Mouse (Mus musculus) urinary bladder, postnatal 0 days (tissue): ENCODE measurements around the gene Anxa4. TPM values are rescaled to one million over a fixed set of nuclear protein-coding genes. Genes with fewer than 3 reads are reported as not detected.

Source experiments
- polyA plus RNA-seq: library from polyadenylated mRNA; unstranded; fragments of >200 nt; fragmentation: Nextera tagmentation; extraction: Ambion mirVana; gene quantifications from 2 replicates; pipeline ENCODE4 v1.2.1, GENCODE M21; 2015

Gene Anxa4
- polyA plus RNA-seq = 62.0 and 66.1 TPM in 2 replicates

DNA sequence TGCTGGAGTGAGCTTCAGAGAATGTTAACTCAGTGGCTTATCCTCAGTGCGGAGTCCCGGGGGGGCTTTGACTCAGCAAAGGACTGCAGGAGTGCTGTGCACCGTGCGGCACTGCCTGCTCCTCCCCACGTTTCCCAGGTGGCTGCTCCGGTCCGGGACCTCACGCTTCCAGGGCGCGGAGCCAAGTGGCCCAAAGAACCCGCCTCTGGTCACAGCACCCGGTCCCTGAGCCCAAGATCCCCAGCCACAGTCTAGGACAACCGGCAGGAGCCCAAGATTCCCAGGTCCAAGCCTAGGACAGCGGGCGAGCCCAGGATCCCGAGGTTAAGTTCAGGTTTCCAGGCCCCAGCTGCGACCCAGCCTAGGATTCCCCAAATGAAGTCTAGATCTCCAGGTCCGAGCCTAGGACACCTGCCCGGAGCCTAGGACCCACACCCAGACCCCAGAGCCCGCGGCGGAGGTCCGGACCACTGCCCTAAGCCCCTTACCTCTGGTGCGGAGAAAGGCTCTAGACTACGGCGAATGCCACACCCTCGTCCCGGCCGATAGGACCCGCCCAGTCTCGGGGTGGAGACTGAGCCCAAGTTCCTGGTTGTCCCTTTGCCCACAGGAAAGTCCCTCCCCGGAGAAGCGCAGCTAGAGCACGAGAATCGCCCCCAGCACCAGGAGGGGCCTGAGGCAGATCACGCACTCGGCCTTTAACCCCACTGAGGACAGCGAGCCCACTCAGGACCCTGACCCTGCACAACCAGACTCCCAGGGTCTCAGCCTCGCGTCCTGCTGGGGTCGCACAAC is at the start of gene Anxa4:
Anxa4 (minus strand) TSS at position 564 of the 795 bp plus-strand sequence.

DNA sequence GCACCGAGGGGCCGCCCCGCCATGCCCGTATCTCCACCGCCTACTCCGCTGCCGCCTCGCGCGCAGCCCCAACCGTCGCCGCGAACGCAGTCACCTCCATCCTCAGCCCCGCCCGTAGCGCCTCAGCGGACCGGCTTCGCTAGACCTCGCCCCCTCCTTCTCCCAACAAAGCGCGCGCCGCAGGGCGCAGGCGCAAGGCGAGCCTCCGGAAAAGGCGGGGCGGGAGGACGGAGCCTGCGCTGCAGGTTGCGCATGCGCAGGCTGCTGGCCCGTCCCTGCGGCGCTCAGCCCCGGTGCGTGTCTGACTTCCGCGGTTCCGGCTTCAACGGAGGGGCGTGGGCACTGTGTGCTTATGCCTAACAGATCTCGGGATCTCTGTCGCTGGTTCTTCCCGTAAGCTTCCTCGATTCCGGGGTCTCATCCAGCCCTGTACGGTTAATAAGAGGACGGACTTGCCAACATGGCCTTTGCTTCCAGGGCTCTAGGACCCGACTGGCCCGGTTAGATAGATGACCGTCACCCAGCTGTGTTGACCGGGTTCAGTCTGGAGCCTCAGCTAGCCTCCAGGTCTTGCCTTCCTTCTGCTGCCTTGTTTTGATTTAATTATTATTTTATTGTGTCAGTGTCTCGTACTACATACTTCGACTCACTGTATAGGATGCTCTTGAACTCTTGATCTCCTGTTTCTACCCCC is 60.1 kb downstream of the Anxa4 start, which contains the start of gene Gmcl1:
Gmcl1 (minus strand) TSS at position 201 of the 694 bp plus-strand sequence.

Other genes with a start within 250 kb of the Anxa4 start
- 0.73 and 1.9 TPM in 2 replicates for gene Asprv1, start 165.4 kb downstream of the Anxa4 start, polyA plus RNA-seq
- 4.6 and 5.9 TPM in 2 replicates for gene Mxd1, start 124.4 kb downstream of the Anxa4 start, polyA plus RNA-seq
- gene Snrnp27, start 109.1 kb downstream of the Anxa4 start, polyA plus RNA-seq = 107 and 125 TPM in 2 replicates
- 11.6 and 12.1 TPM in 2 replicates for gene Gmcl1, start 60.2 kb downstream of the Anxa4 start, polyA plus RNA-seq
- 10.3 and 14.0 TPM in 2 replicates for gene Aak1, start 55.9 kb upstream of the Anxa4 start, polyA plus RNA-seq
- gene Nfu1, start 215.7 kb upstream of the Anxa4 start, polyA plus RNA-seq = 79.4 and 86.7 TPM in 2 replicates
- 12.4 and 14.7 TPM in 2 replicates for gene Gfpt1, start 249.3 kb upstream of the Anxa4 start, polyA plus RNA-seq